Mouse (Mus musculus): ENCODE results near the gene Kpna3.
"Not testable (repeated sequence)": the region's sequence is repeated elsewhere in the genome, so short reads cannot be mapped to it uniquely, and the experiment has no call there.

The Kpna3 gene

DNA sequence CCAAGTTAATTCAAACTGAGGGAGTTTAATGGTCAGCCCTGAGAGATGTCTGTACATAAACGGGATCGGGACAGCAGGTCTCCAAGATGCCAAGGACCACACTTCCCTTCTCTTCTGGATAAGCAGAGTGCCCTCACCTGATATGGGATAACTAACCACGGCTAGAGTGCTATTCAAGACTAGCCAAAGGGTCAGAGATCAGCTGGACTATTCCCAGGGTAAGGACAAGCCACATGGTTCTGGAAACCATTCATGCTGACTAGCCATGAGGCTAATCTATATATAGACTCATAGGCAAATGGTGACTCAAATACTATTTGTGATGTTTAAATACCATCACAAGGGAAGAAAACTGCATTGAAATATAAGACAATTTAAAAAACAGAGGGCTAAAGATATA is 49.1 kb downstream of the Kpna3 start:
- DNase-seq = no peak

DNA sequence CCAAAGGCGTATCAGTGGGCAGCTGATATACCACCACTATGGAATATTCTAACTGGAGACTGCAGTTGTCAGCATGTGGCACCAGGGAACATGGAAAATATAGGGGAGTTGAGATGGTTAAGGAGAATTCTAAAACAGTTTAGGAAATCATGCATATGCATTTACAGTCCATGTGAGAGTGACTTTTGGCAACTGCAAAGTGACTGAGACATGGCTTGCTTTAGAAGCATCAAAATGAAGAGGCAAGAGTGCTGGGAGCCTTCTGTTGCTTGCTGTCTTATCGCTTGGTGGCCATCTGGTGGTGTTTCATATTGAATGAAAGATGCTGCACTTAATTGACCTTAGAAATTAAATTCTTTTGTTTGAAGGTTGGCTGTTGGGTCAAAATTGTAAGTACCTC is 72.4 kb downstream of the Kpna3 start:
- no peak for DNase-seq

GRCm38 (mm10) chr14:61364656-61365055 is 75.0 kb downstream of the Kpna3 start:
- DNase-seq = no peak

DNA sequence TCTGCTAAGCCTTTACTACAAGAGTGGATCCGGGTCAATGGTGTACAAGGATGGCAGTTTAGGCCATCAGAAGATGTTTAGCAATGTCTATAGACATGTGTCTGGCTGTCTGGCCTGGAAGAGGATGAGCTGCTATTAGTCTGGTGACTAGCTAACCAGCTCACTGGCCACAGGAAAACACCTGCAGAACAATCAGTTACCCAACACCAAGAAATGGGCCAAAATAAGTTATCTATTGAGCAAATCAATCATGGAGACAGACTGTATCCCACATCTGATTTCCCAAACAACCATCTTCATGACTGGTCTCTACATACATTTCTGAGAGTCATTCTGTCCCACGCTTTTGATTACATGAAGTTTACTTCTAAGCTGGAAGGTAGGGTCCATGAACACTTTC is 75.9 kb downstream of the Kpna3 start:
- DNase-seq = no peak

DNA sequence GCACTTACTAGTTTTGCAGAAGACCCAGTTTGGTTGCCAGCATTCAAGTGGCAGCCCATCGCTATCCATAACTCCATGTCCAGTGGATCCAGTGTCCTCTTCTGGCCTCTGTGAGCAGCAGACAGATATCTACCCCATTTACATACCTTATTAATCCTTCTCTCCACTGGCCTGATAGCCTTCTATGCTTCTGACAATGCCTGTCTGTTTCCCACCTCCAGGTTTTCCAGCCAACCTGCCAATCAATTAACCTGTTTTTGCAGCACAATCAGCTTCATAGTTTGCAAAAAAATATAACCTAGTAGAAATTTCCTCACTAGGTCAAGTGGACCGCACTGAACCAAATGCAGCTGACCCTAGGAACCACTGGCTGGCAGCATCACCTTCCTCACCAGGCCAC is 77.4 kb downstream of the Kpna3 start:
- no peak for DNase-seq

GRCm38 (mm10) chr14:61360981-61361511 is 78.6 kb downstream of the Kpna3 start:
- DNase-seq = no peak

GRCm38 (mm10) chr14:61360131-61360980 is 79.3 kb downstream of the Kpna3 start, which contains the start of gene Ebpl:
Gene Ebpl, minus strand, starts transcription at chr14:61360439.
- peak; percentile 91 to 95 for DNase-seq

DNA sequence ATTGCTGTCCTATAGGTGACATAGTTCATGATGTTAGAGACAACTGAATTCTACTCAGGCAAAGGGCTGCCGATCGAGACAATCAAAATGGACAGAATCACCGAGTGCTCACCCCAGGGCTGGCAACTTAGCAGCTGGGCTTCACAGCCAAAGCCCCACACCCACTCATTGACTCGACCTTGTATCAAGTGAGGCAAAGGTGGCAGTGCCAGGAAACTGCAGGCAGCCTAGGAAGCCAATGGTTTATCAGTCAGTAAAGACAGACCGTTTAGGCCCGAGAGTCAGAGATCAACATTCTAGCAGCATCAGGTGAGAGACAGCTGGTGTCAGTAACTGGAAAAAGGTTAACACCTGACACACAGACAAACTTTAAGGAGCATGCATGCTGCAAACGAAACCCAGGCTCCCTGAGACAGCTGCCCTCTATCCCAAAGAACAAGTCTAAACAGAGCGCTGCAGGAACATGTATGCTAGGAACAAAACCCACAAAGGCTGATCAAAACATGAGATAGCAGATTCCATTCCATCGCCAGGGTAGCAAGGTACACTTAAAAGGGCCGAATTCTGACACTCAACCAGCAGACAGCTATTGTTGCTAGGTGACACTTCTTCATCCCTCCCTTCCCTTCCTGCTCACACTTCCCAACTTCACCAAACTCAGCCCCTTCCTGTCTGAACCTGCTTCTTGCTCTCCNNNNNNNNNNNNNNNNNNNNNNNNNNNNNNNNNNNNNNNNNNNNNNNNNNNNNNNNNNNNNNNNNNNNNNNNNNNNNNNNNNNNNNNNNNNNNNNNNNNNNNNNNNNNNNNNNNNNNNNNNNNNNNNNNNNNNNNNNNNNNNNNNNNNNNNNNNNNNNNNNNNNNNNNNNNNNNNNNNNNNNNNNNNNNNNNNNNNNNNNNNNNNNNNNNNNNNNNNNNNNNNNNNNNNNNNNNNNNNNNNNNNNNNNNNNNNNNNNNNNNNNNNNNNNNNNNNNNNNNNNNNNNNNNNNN is 85.1 kb downstream of the Kpna3 start:
- DNase-seq = no peak

DNA sequence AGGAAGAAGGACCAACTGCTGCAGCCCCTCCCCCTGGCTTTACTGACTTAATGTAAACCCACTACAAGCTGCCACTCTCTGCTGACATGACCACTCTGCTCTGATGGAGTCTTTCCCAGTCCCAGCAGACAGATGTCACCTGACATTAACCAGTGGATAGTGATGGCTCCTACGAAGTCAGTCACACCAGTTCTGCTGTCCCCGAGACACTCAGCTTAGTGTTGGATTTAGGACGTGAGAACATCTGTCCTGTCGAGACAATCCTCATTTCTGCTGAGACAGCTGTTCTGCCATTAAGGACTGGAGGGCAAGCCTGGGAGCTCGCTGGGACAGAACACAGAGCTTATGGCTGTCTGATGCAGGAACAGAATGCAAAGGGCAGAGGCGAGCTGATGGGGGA is 88.9 kb downstream of the Kpna3 start:
- no peak for DNase-seq

DNA sequence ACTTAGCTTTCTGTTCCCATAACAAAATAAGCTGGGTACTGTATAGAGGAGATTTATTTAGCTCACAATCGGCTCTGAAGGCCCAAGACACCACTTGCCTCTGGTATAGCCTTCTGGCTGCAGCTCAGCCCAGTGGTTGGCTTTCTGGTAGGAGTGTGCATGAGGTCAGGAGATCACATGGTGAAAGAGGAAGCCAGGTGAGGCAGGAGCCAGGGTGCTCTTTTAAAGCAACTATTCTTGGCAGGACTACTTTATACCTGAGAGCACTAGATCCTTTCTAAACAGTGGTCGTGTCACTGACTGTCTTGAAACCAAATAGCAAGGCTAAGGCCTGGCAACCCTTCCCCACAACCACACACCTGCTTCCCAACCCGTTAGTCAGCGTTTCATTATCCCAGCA is 89.8 kb downstream of the Kpna3 start:
- no peak for DNase-seq

GRCm38 (mm10) chr14:61346827-61347698 is 92.6 kb downstream of the Kpna3 start:
- no peak for DNase-seq

DNA sequence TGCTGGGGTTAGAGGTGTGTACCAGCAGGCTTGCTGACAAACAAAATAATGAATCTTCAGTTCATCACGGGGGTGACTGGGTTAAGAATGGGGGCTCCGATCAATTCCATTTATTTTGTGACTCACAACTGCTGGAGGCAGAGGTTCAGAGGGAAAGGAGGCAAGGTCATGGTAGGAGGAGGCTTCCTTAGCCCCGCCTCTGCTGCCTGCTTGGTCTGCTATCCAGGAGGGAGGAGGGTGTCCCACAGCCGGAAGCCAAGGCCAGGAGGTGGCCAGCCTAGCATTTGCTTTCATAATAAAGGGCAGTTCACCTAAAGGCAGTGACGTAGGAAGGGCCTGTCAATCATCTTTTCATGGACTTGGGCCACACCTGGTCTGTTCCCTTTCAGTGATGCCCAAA is 95.1 kb downstream of the Kpna3 start:
- DNase-seq = no peak

DNA sequence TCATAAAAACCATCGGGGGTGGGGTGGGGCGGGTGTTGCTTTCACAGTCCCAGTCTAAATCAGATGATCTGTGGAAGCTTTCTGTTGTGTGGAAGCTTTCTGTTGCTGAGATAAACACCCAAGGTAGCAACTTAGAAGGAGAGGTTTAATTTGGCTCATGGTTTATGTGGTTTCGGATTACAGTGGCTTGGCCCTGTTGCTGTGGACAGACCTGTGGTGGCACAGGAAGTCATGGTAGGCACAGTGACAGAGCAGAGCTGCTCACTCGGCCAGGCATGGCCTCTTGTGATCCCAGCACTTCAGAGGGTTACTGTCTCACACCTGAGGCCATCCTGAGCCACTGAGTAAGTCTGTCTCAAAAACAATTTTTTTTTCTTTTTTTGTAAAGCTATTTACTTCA is 100.3 kb downstream of the Kpna3 start:
- DNase-seq = no peak

- DNase-seq = peak; percentile 60 to 81
These were observed 108.6 kb downstream of the Kpna3 start for GRCm38 (mm10) chr14:61330996-61331561.

- no peak for DNase-seq
These were observed 109.1 kb downstream of the Kpna3 start for GRCm38 (mm10) chr14:61330591-61330990.

DNA sequence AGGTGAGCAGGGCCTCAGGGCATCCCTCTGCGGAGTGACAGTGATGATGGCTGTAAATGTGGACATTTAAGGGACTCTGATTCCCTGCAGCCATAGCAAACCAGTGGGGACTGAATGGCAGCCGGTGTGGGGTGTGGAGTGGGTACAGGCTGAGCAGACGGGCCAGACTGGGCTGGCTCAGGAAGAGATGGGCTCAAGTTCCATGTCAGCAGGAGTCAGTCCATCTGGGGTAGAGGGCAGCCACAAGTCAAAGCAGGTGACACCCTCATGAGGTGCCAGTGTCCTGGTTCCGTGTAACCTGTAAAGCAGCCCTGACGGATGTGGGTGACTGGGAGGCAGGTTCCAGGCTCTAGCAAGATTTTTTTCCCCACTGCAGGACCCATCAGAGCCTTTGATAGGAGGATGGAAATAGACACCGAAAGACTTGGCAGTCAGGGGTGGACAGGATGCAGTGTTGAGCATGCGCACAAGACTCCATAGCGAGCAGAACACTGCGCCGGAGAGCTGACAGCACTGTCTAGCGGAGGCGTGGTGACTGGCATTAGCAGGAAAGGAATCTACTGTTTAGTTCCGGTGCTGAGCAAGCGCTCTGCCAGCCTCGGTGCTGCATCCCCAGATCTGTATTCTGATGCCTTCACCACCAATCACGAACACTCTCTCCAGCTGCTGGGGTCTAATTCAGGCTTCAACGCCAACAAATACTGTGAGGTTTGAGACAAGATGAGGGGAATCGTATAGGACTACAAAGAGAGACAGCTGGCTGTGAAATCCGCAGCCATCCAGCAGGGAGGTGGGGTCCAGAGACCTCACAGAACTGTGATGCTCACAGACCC is 111.8 kb downstream of the Kpna3 start:
- peak; percentile 77 to 84 for DNase-seq

- not testable (repeated sequence) for DNase-seq
These were observed 112.7 kb downstream of the Kpna3 start for GRCm38 (mm10) chr14:61327007-61327406.

DNA sequence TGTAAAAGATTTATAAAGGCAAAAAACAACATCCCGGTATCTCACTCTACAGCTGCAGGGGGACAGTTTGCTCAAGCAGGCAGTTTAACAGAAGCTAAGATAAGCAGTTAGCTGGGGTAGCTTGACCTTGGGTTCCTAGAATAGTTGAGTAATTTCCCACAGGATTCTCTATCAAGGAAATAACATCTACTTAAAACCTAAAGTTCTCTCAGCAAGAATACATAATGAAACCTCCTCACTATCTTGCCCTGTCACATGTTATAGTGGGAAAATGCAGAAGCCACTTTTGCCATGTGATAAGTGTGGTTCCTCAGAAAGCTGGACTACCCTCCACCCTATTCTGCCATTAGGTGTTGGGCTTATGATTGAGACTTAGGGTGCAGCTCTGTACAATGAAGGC is 116.9 kb downstream of the Kpna3 start:
- DNase-seq = no peak

GRCm38 (mm10) chr14:61321200-61321599 is 118.5 kb downstream of the Kpna3 start:
- DNase-seq = no peak

DNA sequence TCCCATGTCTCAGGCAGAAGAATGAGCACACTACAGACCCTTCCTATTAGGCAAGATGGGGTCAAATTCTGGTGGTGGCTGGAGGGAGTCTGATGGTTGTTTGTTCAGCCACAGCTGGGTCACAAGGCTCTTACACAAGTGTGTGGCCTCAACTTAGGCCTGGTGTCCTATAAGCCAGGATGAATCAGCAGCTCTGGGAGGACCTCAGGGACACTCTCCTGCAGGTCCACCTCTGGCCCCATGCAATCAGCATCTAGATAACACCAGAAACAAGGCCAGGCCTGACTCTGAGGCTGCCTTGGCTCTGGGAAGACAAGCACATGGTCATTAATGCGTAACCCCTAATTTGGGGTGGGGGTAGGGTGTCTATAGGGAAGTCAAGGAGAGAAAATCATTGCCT is 118.9 kb downstream of the Kpna3 start:
- DNase-seq = peak in 1 of 2 experiments; percentile 24

DNA sequence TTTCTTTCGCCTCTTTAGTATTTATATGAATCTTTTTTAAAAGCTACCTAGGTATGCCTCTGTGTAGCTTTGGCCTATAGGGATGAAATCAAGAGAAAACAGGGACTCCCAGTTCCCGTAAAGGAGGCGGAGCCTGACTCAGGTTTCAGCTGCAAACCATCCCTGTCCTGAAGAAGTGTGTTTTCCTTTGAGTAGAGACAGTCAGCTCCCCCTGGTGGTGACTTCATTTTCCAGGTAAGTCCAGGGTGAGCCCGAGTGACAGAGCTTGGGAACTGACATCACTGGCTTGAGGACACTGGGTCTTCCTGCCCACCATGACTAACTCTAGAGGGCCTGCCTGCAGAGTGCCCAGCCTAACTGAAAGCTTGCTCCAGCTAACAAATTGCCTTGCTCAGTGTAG is 122.8 kb downstream of the Kpna3 start:
- DNase-seq = peak in 1 of 2 experiments; percentile 58

Data from lung, postnatal 4 days (tissue).